Mouse (Mus musculus): ENCODE data around the gene Pou4f2.

- TF ChIP-seq CTCF (IDR thresholded peaks at IDR 0.05; ENCODE audit: low read depth): no peak
- no peak for TF ChIP-seq EP300 (IDR thresholded peaks at IDR 0.05; ENCODE audit: low read depth)
These were observed 853 bp downstream of the Pou4f2 start for GRCm38 (mm10) chr8:78435624-78435960.

All from liver, embryonic 14.5 days (tissue).